Mouse (Mus musculus): Measurements from ENCODE around the gene Hacd4.

Gene Hacd4

DNA sequence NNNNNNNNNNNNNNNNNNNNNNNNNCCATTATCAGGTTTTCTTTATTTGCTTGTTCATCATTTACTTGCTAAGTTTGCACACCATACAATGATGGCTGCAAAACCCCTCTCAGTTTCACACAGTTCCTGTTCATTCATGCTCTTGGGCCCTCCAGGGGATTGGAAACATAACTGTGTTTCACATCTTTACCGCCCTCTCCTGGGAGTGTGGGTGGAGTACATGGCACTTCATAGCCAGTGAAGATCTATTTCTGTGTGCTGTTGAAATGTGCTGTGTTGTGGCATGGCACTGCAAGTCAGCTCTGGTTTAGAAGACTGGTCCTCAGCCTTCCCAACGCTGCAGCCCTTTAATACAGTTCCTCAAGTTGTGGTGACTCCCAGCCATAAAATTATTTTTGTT is 82.1 kb downstream of the Hacd4 start:
- intact Hi-C loops (cut with DNase I): no loop called here

- intact Hi-C loops (cut with DNase I): loop anchor here (2.0 to 5.0 kb wide), 4 partner anchors 191 to 982 kb away; no protein-coding TSS in a partner anchor
Observed at GRCm38 (mm10) chr4:88350910-88351309, 87.8 kb downstream of the Hacd4 start.

All from adrenal gland (tissue).